Mouse (Mus musculus) liver, adult 2 months (tissue): Measurements from ENCODE around the gene Klhl13. TPM values are rescaled to one million over a fixed set of nuclear protein-coding genes. Genes with fewer than 3 reads are reported as not detected.
A peak's percentile ranks its signal among the peaks of the same experiment; 100 is the strongest.

Source experiments
- DNase-seq: peaks from one replicate; pipeline ENCODE4 v3.0.0-alpha.2; 2011; ENCODE audit warnings: low read depth, low spot score; ENCODE audit errors: extremely low read depth
- H3K27ac ChIP-seq: fragments of 200-500 bp; replicated peaks from 2 replicates; pipeline ENCODE4 v1.5.1; 2012; ENCODE audit warnings: low read depth, mild to moderate bottlenecking, control low read depth, inconsistent platforms, low read length; ENCODE audit not compliant: insufficient read depth
- H3K27me3 ChIP-seq: fragments of 200-500 bp; 2 replicates; pipeline ENCODE4 v1.6.1; 2012; ENCODE audit warnings: mild to moderate bottlenecking, moderate library complexity, low read length, inconsistent platforms; ENCODE audit not compliant: control insufficient read depth, insufficient read depth
- H3K36me3 ChIP-seq: fragments of 200-500 bp; 2 replicates; pipeline ENCODE4 v1.6.1; 2012; ENCODE audit warnings: low read length, inconsistent platforms; ENCODE audit not compliant: control insufficient read depth, insufficient read depth
- H3K4me1 ChIP-seq: fragments of 200-500 bp; 2 replicates; pipeline ENCODE4 v1.6.1; 2011; ENCODE audit warnings: low read length; ENCODE audit not compliant: control insufficient read depth, insufficient read depth
- H3K4me3 ChIP-seq: fragments of 200-500 bp; 2 replicates; pipeline ENCODE4 v1.5.1; 2011; ENCODE audit warnings: low read depth, mild to moderate bottlenecking, control low read depth, low read length, moderate library complexity; ENCODE audit not compliant: insufficient read depth
- H3K79me2 ChIP-seq: fragments of 200-500 bp; 2 replicates; pipeline ENCODE4 v1.6.1; 2012; ENCODE audit warnings: inconsistent platforms, mild to moderate bottlenecking, low read length, moderate library complexity; ENCODE audit not compliant: control insufficient read depth, insufficient read depth
- H3K9ac ChIP-seq: fragments of 200-500 bp; 2 replicates; pipeline ENCODE4 v1.6.1; 2012; ENCODE audit warnings: low read depth, mild to moderate bottlenecking, control low read depth, inconsistent platforms, low read length
- CTCF ChIP-seq: fragments of 200-500 bp; IDR thresholded peaks from 2 replicates; pipeline ENCODE4 v1.5.1; 2011; ENCODE audit warnings: low read depth, low read length, control low read depth
- POLR2A ChIP-seq: fragments of 200-500 bp; IDR thresholded peaks from 2 replicates; pipeline ENCODE4 v1.6.1; 2011; ENCODE audit warnings: low read length, control low read depth; ENCODE audit not compliant: insufficient read depth; ENCODE audit errors: extremely low read depth
- WGBS: fragments of 180-500 bp; shearing (Covaris S2); methylation state at CpG from one replicate; pipeline ENCODE4 v1.1.7; 2018; 5-methylcytosine and 5-hydroxymethylcytosine counted together
- polyA plus RNA-seq: library from polyadenylated mRNA; depleted of rRNA; stranded (reverse); fragments of >200 nt; gene quantifications from 2 replicates; pipeline ENCODE4 v1.2.3, GENCODE M21; 2012; rRNA removed
- total RNA-seq: library from RNA; depleted of rRNA; stranded (reverse); fragments of >200 nt; gene quantifications from 2 replicates; pipeline ENCODE4 v1.2.3, GENCODE M21; 2014; rRNA removed

Klhl13 gene
- 12.3 and 13.0 TPM in 2 replicates for total RNA-seq
- 3.3 and 3.9 TPM in 2 replicates for polyA plus RNA-seq

DNA sequence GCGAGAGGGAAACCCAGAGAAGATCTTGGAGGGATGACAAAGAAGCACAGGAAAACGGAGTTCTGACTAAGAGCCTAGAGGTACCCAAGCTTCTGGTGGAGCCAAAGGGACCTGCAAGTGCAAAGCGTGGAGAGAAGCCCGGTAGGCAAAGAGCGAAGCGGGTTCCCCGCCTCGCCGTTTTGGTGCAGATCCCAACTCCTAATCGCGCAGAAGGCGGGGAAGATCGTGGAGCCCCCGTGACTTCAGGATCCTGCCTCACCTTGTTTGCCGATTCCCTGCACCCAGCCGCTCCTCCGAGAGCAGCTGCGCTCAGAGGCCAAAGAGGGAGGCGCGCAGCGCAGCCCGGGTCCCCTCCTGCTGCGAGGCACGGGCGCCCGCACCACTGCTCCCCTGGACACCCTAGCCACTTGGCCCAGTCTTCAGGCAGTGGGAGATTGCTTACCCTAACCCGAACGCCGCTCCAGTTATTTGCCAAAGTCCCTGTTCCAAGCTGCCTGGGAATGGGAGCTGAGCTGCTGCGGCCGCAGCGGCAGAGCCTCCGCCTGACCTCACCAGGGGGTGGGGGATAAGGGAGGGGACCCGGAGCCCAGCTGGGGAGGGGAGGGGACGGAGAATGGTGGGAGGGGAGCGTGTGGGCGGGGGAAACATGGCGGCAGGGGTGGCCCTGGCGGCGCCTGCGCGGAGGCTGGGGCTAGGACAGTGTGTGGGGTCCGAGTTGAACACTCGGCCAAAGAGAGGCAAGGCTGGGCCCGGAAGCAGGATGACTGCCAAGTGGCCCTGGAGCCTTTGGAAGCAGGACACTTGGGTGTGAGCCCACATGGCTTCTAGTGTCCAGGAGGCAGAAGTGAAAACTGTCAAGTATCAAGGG is at the start of gene Klhl13:
Klhl13 (minus strand) TSS at position 569 of the 868 bp plus-strand sequence.
- TF ChIP-seq POLR2A (no peak), CTCF (no peak)
- no peaks in the 10 kb centered on the region for H3K79me2 ChIP-seq
- H3K4me1 ChIP-seq, result no peaks in the 10 kb centered on the region
- no peaks in the 10 kb centered on the region for H3K27me3 ChIP-seq
- H3K9ac ChIP-seq, result peak within 1 kb of the TSS; percentile 74
- WGBS, result 1% methylated on average over 44 of the region's 45 CpGs
- peak within 1 kb of the TSS; percentile 88 for H3K4me3 ChIP-seq
- DNase-seq, result peak; percentile 70
- H3K36me3 ChIP-seq, result no peaks in the 10 kb centered on the region
- H3K27ac ChIP-seq, result peak within 1 kb of the TSS; percentile 46

DNA sequence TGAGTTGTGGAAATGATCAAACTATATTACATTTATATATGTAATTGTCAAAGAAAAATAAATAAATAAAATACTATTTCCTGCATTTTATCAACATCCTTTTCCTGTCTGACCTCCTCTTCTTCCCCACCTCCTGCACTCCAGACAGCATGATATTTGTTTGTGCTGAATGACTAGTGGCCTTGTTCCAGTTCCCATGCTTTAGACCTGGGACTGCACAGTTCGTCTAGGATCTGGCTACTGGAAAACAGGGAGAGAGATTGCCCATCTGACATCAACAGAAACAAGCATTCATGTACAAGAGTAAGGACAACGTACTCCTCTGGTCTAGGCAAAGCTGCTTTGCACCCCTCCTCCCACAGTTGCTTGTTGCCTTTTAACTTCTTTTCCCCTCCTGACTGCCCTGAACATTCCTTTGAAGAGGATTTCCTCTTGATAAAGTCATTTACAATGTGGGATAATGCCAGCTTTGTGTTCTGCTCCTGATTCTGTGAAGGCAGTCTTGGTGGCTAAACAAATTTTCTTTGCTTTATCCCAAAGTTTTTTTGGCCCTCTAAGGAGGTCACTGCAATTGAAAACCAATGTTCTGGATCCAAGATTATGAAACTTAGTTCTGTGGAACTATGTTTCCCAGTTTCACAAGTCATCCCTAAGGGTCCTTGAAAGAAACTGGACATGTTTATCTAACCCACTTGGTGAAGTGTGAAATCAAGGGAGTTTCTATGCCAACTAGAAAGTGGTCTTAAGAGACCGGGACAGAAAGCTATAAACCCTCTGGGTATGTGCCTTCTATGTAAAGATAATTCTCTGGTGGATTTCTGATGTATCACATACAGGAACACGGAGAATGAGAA is 44.6 kb upstream of the Klhl13 start:
- no peak for TF ChIP-seq CTCF
- no peak for TF ChIP-seq POLR2A
- no peak overlapping the region for H3K9ac ChIP-seq

DNA sequence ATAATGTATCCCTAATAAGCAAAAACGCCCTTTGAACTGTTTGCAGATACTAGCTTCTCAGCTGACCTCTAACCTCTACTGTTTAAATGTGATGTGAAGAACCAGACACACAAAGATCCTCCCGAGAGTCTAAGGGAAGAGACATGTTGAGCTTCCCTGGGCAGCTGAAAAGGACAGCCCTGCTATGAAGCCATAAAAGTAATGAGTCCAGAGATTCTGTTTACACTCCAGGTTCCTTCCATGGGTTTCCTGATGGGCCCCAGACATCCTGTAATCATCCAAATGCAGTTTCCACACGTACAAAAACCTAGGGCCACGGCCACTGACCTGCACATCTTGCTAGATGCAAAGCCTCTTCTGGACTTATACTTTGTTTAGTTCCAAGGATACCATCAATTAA is 23.8 kb upstream of the Klhl13 start:
- WGBS, result 36% methylated on average over 4 of the region's 4 CpGs
- H3K4me1 ChIP-seq, result no peaks in the 10 kb centered on the region; the same call in 1 of the 2 replicates
- H3K9ac ChIP-seq, result no peak overlapping the region
- no peaks in the 10 kb centered on the region for H3K36me3 ChIP-seq
- no peak overlapping the region for H3K4me3 ChIP-seq
- H3K27ac ChIP-seq, result no peak overlapping the region
- no peaks in the 10 kb centered on the region for H3K27me3 ChIP-seq
- H3K79me2 ChIP-seq, result no peaks in the 10 kb centered on the region
- TF ChIP-seq POLR2A, result no peak
- no peak for TF ChIP-seq CTCF
- peak; percentile 43 for DNase-seq

More for the DNA sequence above, 44.6 kb upstream of the Klhl13 start:
- Histone ChIP-seq H3K4me1 (no peaks in the 10 kb centered on the region), H3K79me2 (no peaks in the 10 kb centered on the region), H3K27me3 (no peaks in the 10 kb centered on the region), H3K4me3 (no peak overlapping the region), H3K36me3 (no peaks in the 10 kb centered on the region), H3K27ac (no peak overlapping the region)
- WGBS, result 70% methylated on average over 4 of the region's 4 CpGs
- no peak for DNase-seq

DNA sequence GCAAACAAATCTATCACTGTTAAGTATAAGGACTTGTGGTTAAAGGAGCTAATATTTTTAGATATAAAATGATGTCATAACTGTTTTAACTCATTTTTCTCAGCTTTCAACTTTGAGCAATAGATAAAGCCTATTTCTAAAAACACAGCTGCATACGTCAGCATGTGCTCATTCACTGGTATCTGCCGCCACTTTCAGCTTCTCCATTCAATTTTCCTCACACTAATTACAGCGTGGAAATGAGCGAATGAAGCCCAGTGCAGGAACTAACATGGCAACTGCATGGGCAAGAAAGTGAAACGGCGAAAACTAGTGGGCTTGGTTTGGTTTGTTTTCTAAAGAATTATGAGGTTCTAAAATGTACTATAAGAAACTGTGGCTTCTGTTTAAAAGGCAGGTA is 1.4 kb downstream of the Klhl13 start:
- Histone ChIP-seq H3K9ac (no peak overlapping the region), H3K27me3 (no peaks in the 10 kb centered on the region), H3K27ac (no peak overlapping the region), H3K4me3 (no peak overlapping the region), H3K36me3 (no peaks in the 10 kb centered on the region), H3K4me1 (no peaks in the 10 kb centered on the region), H3K79me2 (no peaks in the 10 kb centered on the region)
- no peak for TF ChIP-seq CTCF
- TF ChIP-seq POLR2A, result no peak
- WGBS, result 88% methylated on average over 6 of the region's 6 CpGs
- no peak for DNase-seq

DNA sequence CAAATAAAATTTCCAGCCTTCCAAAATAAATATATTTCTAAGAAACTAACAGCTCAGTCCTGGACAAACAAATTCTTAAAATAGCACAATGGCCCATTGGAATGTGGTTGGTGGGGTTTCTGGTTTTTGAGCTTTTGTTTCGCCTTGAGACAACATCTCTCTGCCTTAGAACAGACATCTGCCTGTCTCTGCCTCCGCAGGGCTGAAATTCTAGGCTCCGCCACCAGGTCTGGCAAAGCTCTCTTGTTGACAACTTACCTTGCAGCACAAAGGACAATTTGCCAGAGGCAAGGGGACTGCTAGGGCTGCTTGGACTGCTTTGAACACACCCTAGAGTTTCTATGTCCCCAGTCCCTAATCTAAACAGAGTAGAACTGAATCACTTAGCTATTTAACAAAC is 4.4 kb downstream of the Klhl13 start:
- DNase-seq, result no peak
- TF ChIP-seq CTCF (no peak), POLR2A (no peak)
- 95% methylated on average over 3 of the region's 3 CpGs for WGBS
- Histone ChIP-seq H3K9ac (no peak overlapping the region), H3K79me2 (no peaks in the 10 kb centered on the region), H3K27me3 (no peaks in the 10 kb centered on the region), H3K27ac (no peak overlapping the region), H3K4me3 (no peak overlapping the region), H3K4me1 (no peaks in the 10 kb centered on the region), H3K36me3 (no peaks in the 10 kb centered on the region)
